Mouse (Mus musculus) intestine, embryonic 16.5 days (tissue): ENCODE results near the gene Ubald1. TPM values are rescaled to one million over a fixed set of nuclear protein-coding genes. Genes with fewer than 3 reads are reported as not detected.

Experiments used
- ATAC-seq: fragments of 200-750 bp; cut with Nextera tagmentation; 2 replicates; pipeline ENCODE4 v1.8.0; 2017; ENCODE audit warnings: moderate TSS enrichment, moderate library complexity
- H3K27ac ChIP-seq: fragments of 300-500 bp; sonication (generic); 2 replicates; pipeline ENCODE4 v1.5.1; 2014; ENCODE audit warnings: mild to moderate bottlenecking, low read length
- H3K27me3 ChIP-seq: fragments of 300-500 bp; sonication (generic); replicated peaks from 2 replicates; pipeline ENCODE4 v1.6.1; 2014; ENCODE audit warnings: low read length, control low read depth, mixed read lengths; ENCODE audit not compliant: control insufficient read depth, insufficient read depth
- H3K36me3 ChIP-seq: fragments of 300-500 bp; sonication (generic); 2 replicates; pipeline ENCODE4 v1.6.1; 2014; ENCODE audit warnings: low read length, control low read depth; ENCODE audit not compliant: control insufficient read depth, insufficient read depth
- H3K4me1 ChIP-seq: fragments of 300-500 bp; sonication (generic); 2 replicates; pipeline ENCODE4 v1.6.1; 2014; ENCODE audit warnings: low read length, control low read depth, mixed read lengths; ENCODE audit not compliant: control insufficient read depth, insufficient read depth
- H3K4me2 ChIP-seq: fragments of 300-500 bp; sonication (generic); 2 replicates; pipeline ENCODE4 v1.6.1; 2014; ENCODE audit warnings: low read depth, low read length, control low read depth
- H3K4me3 ChIP-seq: fragments of 300-500 bp; sonication (generic); 2 replicates; pipeline ENCODE4 v1.5.1; 2014; ENCODE audit warnings: mild to moderate bottlenecking, low read length
- H3K9ac ChIP-seq: fragments of 300-500 bp; sonication (generic); 2 replicates; pipeline ENCODE4 v1.6.1; 2014; ENCODE audit warnings: low read depth, low read length
- H3K9me3 ChIP-seq: fragments of 300-500 bp; sonication (generic); 2 replicates; pipeline ENCODE4 v1.6.1; 2016; ENCODE audit warnings: low read length, control low read depth; ENCODE audit not compliant: control insufficient read depth
- WGBS: fragments of 180-500 bp; shearing (Covaris S2); extraction: QIAGEN DNeasy Blood & Tissue Kit; methylation state at CpG from one replicate; pipeline ENCODE4 v1.1.7; 2014; 5-methylcytosine and 5-hydroxymethylcytosine counted together
- polyA plus RNA-seq: library from polyadenylated mRNA; unstranded; fragments of >200 nt; fragmentation: Nextera tagmentation; extraction: Ambion mirVana; gene quantifications from 2 replicates; pipeline ENCODE4 v1.2.1, GENCODE M21; 2015

Gene Ubald1
- 33.7 and 35.5 TPM in 2 replicates for polyA plus RNA-seq

- ATAC-seq = peak; percentile 77
- WGBS = under 1% methylated on average over 48 of the region's 48 CpGs
- no peaks in the 10 kb centered on the region for H3K9me3 ChIP-seq
- H3K4me2 ChIP-seq = peak within 1 kb of the TSS; percentile 90
- H3K36me3 ChIP-seq = peaks cover 6% of the 10 kb centered on the region; the same call in 1 of the 2 replicates
- peaks cover 46% of the 10 kb centered on the region for H3K4me1 ChIP-seq
- peak within 1 kb of the TSS; percentile 79 for H3K4me3 ChIP-seq
- no peaks in the 10 kb centered on the region for H3K27me3 ChIP-seq
- peak within 1 kb of the TSS; percentile 89 for H3K9ac ChIP-seq
- H3K27ac ChIP-seq = peak within 1 kb of the TSS; percentile 100
Measured at GRCm38 (mm10) chr16:4880136-4880825, at the start of gene Ubald1. Gene Ubald1, minus strand, starts transcription at chr16:4880315.

GRCm38 (mm10) chr16:4928474-4928873 lies 48.4 kb upstream of the Ubald1 start:
- Histone ChIP-seq H3K9ac (no peak overlapping the region), H3K4me3 (no peak overlapping the region), H3K9me3 (no peaks in the 10 kb centered on the region), H3K36me3 (peaks cover 27% of the 10 kb centered on the region), H3K4me1 (0 out of 2 replicates have a peak, but pooled peaks cover 9% of the 10 kb centered on the region), H3K27me3 (no peaks in the 10 kb centered on the region), H3K27ac (no peak overlapping the region), H3K4me2 (no peak overlapping the region)
- ATAC-seq = no peak
- 76% methylated on average over 2 of the region's 2 CpGs for WGBS

GRCm38 (mm10) chr16:4927967-4928366 lies 47.9 kb upstream of the Ubald1 start:
- no peak for ATAC-seq
- no peak overlapping the region for H3K4me2 ChIP-seq
- 94% methylated on average over 7 of the region's 7 CpGs for WGBS
- no peaks in the 10 kb centered on the region for H3K27me3 ChIP-seq
- H3K4me3 ChIP-seq = no peak overlapping the region
- peaks cover 30% of the 10 kb centered on the region for H3K36me3 ChIP-seq
- H3K27ac ChIP-seq = no peak overlapping the region
- no peaks in the 10 kb centered on the region for H3K9me3 ChIP-seq
- no peak overlapping the region for H3K9ac ChIP-seq
- H3K4me1 ChIP-seq = 0 out of 2 replicates have a peak, but pooled peaks cover 8% of the 10 kb centered on the region

- Histone ChIP-seq H3K9me3 (no peaks in the 10 kb centered on the region), H3K4me2 (no peak overlapping the region), H3K4me3 (no peak overlapping the region), H3K36me3 (peaks cover 30% of the 10 kb centered on the region), H3K9ac (no peak overlapping the region), H3K27me3 (no peaks in the 10 kb centered on the region), H3K27ac (no peak overlapping the region), H3K4me1 (no peaks in the 10 kb centered on the region)
- WGBS = 89% methylated on average over 5 of the region's 5 CpGs
- ATAC-seq = no peak
Measured at GRCm38 (mm10) chr16:4923996-4924395, 43.9 kb upstream of the Ubald1 start.

GRCm38 (mm10) chr16:4922481-4922880 lies 42.4 kb upstream of the Ubald1 start:
- Histone ChIP-seq H3K36me3 (peaks cover 24% of the 10 kb centered on the region), H3K4me3 (no peak overlapping the region), H3K27me3 (no peaks in the 10 kb centered on the region), H3K4me2 (no peak overlapping the region), H3K9me3 (no peaks in the 10 kb centered on the region), H3K27ac (no peak overlapping the region), H3K9ac (no peak overlapping the region), H3K4me1 (no peaks in the 10 kb centered on the region)
- 90% methylated on average over 6 of the region's 6 CpGs for whole genome bisulfite sequencing
- ATAC-seq = no peak

- Histone ChIP-seq H3K27ac (no peak overlapping the region), H3K36me3 (peaks cover 18% of the 10 kb centered on the region), H3K4me1 (no peaks in the 10 kb centered on the region), H3K4me3 (no peak overlapping the region), H3K9ac (no peak overlapping the region), H3K27me3 (no peaks in the 10 kb centered on the region), H3K9me3 (no peaks in the 10 kb centered on the region), H3K4me2 (no peak overlapping the region)
- 81% methylated on average over 4 of the region's 4 CpGs for whole genome bisulfite sequencing
- ATAC-seq = no peak
Measured at GRCm38 (mm10) chr16:4920556-4920955, 40.4 kb upstream of the Ubald1 start.

- Histone ChIP-seq H3K4me1 (peaks cover 2% of the 10 kb centered on the region; the same call in 1 of the 2 replicates), H3K9me3 (no peaks in the 10 kb centered on the region), H3K27ac (no peak overlapping the region), H3K4me2 (no peak overlapping the region), H3K27me3 (no peaks in the 10 kb centered on the region), H3K9ac (no peak overlapping the region), H3K4me3 (no peak overlapping the region), H3K36me3 (peaks cover 14% of the 10 kb centered on the region)
- no peak for ATAC-seq
- 90% methylated on average over 2 of the region's 2 CpGs for WGBS
Measured at GRCm38 (mm10) chr16:4916608-4917007, 36.5 kb upstream of the Ubald1 start.

GRCm38 (mm10) chr16:4915931-4916330 lies 35.8 kb upstream of the Ubald1 start:
- Histone ChIP-seq H3K9me3 (no peaks in the 10 kb centered on the region), H3K36me3 (peaks cover 17% of the 10 kb centered on the region), H3K4me3 (no peak overlapping the region), H3K9ac (no peak overlapping the region), H3K27me3 (no peaks in the 10 kb centered on the region), H3K27ac (no peak overlapping the region), H3K4me2 (no peak overlapping the region), H3K4me1 (peaks cover 2% of the 10 kb centered on the region; the same call in 1 of the 2 replicates)
- 91% methylated on average over 3 of the region's 3 CpGs for WGBS
- no peak for ATAC-seq

- Histone ChIP-seq H3K27me3 (no peaks in the 10 kb centered on the region), H3K9me3 (no peaks in the 10 kb centered on the region), H3K4me1 (peaks cover 2% of the 10 kb centered on the region; the same call in 1 of the 2 replicates), H3K4me2 (no peak overlapping the region), H3K27ac (peak overlapping the region; percentile 62; the same call in 1 of the 2 replicates), H3K36me3 (peaks cover 25% of the 10 kb centered on the region), H3K4me3 (no peak overlapping the region), H3K9ac (no peak overlapping the region)
- WGBS = 32% methylated on average over 12 of the region's 12 CpGs
- ATAC-seq = peak; percentile 79
Measured at GRCm38 (mm10) chr16:4913783-4914735, 33.9 kb upstream of the Ubald1 start.
